Mouse (Mus musculus) layer of hippocampus, adult 11-12 months (tissue): Measurements from ENCODE around the gene Tmem63c.

Source experiments
- DNase-seq: peaks from one replicate; pipeline ENCODE4 v3.0.0; 2022; ENCODE audit warnings: low spot score

Tmem63c gene

DNA sequence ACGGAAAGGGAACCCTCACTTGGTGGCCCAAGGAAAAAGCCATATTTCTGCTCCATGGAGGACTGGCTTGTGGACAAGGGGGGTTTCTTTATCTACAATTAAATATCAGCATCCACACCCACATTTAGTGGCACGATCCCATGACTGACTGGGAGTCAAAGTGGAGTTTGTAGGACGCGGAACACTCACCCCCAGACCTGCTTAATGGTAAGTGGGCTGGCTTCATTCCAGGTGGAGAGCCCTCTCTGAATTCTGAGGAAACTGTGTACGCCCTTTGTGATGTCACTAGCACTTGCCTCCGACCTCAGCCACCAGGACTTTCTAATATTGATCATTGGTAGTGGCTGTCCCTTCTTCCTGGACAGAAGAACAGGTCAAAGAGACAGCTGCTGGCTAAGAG lies at the start of gene Tmem63c:
TSS of gene Tmem63c (plus strand) at position 301 of the 400 bp plus-strand sequence.
- DNase-seq = no peak

DNA sequence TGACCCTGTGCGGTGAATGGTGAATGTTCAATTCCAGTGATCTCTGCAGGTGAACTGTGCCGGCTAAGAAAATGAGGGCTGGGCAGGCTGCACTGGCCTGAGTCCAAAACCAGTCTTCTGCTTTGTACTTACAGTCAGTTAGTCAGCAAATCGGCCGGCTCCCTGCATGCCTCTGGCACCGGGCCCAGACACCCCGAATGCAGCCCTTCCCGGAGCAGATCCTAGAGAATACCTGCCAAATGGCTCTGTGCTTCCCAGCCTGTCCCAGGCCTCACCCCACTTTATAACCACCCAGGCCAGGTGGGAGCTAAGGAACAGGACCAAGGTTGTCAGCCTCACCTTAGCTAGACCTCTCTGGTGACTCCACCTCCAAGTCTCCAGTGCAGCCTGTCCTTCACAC lies 47.9 kb upstream of the Tmem63c start:
- peak; percentile 63 for DNase-seq

DNA sequence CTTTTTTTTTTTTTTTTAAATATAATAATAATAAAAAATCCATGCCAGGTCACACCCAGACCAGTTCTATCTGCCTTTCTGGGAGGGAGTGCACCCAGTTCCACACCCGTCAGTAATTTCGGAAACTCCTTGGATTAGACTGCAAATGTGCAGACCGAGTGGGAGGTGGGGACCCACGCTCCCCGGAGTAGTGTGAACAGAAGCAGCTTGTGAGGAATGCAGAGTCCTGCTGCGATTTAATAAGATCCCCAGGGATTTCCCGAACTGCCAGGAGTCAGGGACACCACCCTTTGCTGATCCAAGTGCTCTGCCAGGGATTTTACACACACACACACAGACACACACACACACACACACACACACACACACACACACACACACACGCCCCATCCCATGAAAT lies 47.4 kb upstream of the Tmem63c start:
- DNase-seq = no peak

DNA sequence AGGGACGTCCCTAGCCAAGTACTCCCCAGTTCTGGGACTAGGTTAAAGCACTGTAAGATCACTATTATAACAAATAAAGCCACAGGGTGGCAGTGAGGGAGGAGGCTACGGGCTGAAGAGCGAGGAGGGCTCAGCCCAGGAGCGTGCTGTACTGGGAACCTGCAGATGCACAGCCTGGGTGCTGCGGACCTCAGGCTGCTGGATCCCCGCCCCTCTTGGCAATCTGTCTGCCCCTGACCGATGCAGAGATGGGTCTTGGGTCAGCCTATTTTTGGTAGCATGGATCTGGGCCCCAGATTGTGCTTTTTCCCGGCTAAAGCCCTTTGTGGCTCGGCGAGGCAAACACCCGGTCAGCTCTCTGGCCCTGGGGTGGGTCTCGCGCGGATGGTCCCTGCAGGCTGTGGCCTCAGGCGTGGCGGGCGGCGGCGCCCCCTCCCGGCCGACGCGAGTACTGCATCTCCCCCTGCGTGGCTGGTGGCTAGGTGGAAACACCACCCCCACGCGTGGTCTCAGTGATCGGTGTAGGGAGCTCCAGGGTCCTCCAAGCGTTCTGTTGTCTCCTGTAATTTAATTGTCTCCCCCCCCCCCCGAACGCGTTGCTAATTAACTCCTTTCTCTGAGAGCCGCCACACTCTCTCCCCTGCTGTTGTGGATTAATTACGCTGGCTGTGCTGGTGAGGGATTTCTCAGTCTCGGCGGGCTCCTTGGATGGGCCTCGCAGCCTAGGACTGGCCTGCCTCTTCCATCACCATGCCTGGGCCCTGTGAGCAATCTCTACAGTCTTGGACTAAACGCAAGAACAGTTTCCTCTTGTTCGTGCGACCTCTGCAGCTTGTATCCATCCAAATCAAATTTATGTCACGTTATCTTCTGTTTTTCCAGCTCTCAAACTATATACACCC lies 46.5 kb upstream of the Tmem63c start:
- peak; percentile 83 for DNase-seq

DNA sequence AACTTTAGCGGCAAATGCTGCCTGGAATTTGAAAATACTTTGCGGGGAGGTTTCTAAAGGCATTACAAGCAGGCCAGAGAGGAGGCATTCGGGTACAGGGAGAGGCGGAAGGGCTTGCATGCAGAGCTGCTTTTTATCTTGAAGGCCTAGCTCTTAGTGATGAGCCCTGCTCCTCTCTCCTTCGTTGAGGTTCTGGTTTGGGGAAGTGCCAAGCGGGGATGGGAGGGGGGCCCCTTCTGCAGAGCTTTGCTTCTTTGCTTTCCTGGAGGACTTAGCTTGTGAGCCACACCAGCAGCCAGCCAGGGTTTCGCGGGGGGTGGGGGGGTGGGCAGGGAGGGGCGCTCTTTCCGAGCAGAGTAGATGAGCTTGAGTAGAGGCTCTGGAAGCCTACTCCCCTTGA lies 45.4 kb upstream of the Tmem63c start:
- no peak for DNase-seq

DNA sequence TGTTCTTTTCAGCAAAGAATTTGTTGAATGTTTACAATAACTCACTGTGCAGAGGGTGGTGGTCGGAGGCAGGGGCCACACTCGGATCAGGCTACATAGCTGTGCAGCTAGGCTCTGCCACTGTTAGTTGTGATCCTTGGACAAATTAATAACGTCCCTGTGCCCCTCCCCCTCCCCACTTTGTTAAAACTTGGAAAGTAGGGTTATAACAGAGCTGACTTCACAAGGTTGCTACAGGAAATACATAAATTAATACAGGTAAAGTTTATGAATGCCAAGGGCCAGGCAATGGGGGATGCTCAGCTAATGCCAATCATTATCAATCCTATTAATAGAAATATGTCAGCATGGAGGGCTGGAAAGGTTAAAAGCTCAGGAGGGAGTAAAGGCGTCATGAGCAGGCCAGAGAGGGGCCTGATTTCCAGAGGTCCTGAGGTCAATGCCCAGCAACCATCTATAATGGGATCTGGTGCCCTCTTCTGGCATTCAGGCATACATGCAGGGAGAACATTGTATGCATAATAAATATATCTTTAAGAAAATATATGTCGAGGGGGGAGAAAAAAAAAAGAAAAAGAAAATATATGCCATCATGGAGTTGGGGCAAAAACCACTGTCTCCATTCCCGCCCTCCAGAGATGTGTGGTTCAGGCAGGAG lies 44.5 kb upstream of the Tmem63c start:
- DNase-seq = no peak

DNA sequence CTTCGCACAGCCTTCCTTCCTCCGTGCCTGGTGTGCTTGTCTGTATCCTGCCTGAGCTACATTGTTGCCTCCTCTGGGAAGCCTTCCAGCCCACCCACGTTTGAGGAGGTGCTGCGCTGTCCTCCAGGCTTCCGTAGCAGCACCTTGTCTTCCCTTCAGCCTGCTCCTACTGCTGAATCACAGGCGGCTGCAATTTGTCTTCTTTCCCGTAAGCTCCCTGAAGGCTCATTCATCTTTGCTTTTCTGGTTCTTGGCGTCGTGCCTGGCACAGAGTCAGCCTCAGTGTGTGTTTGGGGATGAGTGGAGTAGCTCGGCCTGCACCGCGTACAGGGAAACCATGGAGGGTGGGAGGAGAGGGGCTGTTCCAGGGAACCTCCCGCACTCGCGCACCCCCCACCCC lies 43.3 kb upstream of the Tmem63c start:
- peak; percentile 66 for DNase-seq

DNA sequence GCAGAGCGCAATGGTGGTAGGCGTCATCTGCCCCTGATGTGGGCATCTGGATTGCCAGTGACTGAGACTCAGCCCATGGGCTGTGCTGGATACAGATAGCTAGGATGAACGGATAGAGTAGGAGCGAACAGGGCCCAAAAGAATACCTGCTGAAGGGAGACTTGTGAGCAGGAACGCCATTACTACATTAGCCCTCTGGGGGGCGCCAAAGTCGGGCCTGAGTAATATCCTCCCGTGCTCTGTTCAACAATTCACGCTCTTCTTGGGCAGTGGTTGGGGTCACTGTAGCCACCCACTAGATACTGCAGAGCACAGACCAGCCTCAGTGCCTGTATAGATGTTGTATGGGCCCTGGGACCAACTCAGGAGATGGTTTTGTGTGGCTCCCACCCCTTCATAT lies 40.0 kb upstream of the Tmem63c start:
- no peak for DNase-seq

DNA sequence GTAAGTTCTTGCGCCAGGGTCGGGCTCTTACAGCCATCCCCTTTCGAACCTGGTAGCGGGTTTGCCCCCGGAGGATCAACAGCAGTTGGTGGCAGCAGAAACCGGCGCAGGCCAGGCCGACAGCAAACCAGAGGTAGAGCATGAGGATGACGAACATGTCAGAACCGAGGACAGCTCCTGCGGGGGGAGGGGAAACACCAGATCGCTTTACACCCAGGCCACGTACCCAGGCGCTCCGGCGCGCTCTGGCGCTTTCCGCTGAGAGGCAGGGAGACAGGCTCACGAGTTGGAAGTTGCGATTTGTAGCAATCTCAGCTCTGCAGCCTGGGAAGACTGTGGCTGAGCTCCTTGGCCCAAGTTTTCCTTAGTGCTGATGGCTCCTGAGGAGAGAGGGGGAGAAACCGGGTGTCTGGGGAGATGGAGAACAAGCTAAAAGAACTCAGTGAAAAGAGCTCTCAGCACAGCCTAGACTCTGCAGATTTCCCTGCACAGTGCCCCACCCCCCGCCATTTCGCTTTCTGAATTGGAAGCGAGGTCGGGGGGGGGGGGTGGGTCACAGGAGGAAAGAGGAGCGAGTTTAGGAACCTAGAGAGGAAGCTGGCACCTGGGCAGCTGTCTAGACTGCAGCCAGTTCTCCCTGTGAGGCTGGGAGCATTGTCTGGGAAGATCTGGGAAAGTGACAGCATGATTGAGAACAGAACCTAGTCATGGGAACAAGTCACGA lies 37.5 kb upstream of the Tmem63c start:
- DNase-seq = peak; percentile 63

DNA sequence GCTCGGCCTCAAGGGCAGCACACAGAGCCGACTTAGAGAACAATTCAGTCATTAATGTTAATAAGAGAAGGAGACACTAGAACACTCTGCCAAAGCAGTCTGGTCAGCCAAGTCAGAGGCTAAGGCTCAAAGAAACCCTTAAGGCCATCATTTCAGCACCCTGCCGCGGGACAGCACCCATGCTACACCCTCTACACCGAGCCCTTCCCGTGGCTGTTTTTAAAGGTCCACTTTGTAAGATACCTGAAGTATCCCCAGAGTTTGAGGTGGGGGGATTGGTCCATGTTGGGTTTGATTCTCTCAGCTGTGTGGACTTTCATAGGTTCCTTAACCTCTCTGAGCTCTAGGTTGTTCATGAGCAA lies 37.0 kb upstream of the Tmem63c start:
- no peak for DNase-seq

DNA sequence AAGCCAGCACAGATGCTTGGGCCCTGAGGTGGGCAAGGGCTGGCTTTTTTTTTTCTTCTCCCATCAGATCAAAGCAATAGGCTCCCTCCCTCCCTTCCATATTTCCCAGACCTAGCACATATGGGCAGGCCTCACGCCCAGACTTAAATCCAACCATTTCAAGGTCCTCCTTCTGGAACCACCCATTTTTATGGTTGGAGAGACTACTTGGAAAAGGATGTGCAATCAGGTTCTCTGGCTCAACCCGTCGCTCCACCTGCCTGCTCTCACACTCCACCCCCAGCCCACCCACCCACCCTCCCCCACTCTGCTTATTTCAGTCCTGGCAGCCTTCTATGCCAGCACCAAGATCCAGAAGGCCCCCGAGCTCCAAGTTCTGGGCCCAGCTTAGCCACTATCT lies 34.6 kb upstream of the Tmem63c start:
- no peak for DNase-seq

DNA sequence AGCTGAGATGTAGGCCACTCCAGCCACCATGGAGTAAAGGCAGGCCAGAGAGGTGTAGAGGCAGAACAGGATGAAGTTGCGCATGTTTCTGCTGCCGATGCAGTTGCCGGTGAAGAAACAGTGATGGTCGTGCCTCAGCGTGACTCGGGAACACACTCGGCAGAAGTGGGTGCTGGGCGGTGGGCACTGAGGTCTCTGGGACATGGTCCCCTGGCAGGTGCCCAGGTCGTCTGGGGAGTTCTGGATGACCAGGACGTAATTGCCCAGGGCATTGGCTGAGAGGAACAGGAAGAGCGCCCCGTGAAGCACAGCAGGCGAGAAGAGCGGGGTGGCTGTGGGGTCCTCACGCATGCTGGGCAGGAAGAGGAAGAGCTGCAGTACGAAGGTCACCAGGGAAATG lies 32.9 kb upstream of the Tmem63c start:
- DNase-seq = no peak

DNA sequence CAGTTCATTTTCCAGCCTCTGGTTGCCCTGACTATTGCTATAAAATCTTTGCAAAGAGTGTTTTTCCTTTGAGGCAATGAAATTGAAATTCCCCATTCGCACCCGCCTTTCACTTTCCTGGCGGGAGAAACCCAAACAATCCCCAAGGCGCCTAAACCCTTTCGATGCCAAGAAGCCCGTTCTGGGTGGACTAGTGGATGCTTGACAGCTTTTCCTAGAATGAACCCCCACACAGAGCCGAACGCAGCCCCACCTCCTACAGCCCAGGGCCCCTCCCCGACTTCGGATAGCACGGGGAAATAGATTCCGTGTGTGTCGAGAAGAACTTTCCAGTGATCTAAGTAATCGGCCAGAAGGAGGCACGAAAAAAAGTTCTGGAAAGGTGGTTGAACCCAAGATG lies 31.8 kb upstream of the Tmem63c start:
- no peak for DNase-seq

DNA sequence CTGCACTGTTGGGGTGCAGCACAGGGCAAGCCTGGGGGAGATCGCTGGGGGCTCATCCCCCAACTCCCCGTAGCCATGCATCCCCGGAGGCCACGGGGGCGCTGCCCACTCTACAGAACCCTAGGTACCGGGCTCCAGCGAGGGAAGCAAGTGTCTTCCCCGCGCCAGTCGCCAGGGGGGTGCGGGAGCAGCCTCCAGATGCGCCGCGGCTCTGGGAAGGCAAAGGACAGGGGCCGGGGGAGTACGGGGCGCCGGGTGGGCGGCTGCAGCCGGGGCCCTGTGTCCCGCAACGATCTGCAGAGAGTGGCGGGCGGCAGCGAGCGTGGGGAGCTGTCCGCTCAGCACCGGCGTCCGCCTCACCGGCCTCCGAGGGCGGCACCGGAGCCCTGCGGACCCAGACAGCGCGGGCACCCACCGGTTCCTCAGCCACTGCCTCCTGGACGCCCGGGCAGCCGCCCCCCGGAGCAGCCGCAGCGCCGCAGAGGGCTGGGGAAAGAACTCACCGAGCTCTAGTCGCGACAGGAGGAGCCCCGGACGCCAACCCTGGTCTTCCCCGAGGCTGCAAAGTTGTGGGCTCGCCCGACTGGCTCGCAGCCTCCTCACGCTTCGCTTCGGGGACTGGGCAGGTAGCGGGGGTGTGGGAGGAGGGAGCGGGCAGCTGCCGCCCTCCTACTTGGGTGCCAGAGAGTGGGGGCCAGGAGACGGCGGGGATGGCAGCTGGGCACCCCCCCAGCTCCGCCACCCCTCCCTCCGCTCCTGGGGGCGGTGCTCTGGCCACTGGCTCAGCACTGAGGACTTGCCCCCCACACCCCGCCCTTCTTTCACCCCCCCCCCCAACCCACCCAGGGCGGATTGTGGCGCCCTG lies 31.0 kb upstream of the Tmem63c start, which contains the start of gene Zdhhc22:
TSS of gene Zdhhc22 (minus strand) at position 541 of the 865 bp plus-strand sequence.
- DNase-seq = no peak

DNA sequence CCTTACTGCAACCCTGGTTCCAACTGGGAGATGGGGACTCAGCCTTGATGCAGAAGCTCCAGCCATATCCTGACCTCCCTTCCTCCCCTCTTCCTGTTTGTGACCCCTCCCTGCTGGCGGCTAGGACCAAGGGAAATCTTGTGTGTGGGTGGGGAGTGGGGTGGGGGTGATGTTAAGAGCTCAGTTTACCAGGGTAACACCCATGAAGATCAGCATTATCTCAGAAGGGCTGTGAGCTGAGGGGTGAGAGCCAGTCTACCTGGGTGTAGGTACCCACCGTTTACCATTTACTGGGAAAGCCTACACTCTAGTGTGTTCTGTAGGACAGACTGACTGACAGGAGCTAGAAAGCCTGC lies 30.4 kb upstream of the Tmem63c start:
- no peak for DNase-seq

DNA sequence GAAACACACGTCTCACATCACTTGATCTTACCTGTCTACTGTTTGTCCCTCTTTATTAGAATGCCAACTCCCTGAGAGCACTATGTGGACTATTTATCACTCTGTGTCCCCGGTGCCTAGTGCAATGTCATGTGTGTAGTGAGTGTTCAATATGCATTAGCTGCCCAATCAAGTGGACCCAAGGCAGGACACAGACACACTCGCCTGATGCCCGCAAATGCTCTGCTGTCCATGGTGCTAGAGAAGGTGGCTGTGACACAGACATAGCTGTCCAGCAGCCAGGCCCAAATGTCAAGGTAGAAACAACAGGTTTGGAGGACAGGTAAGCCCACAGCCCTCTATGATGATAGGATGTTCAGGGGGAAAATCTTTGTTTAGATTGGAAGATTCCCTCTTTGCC lies 27.0 kb upstream of the Tmem63c start:
- DNase-seq = no peak

DNA sequence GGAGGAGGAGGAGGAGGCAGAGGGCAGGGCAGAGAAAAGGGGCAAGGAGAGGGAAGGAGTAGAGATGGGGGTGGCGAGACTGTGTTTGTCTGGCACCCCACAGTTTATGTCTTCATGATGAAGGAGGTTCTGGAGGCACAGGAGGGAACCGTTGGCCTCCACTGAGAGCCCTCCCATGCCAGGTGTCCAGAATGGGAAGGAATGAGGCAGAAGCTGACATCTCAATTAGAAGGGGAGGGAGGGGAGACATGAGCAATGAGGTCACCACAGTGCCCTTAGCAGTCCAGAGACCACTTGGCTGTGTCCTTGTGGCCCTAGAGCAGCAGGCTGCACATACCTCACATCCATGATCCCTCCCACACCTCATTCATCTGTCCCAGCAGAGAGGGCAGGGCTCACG lies 26.4 kb upstream of the Tmem63c start:
- no peak for DNase-seq

DNA sequence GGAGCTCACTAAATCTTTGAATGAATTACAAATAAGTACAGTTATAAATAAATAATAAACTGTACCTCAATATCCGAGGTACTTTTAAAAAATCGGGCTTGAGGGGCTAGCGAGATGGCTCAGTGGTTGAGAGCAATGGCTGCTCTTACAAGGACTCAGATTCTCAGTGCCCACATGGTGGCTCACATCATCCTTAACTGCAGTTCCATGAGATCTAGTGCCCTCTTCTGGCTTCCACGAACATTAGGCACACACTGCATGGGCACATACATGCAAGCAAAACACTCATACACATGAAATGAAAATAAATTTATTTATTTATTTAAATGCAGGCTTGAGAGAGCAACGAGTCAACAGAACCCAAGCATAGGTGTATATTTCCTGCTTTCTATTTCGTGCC lies 25.2 kb upstream of the Tmem63c start:
- no peak for DNase-seq

DNA sequence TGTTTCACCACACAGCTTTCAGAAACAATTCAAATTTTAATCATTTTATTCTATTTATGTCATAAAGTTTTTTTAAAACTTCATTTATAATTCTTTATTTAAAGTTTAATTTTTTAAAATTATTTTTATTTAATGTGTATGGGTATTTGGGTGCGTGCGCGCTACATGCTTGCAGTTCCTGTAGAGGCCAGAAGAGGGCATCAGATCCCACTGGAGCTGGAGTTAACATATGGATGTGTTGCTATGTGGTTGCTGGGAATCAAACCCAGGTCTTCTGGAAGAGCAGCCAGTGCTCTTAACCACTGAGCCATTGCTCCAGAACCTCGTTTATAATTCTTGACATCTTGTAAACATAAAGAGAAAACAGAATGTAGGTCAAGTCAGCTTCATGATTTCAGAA lies 22.4 kb upstream of the Tmem63c start:
- DNase-seq = no peak

DNA sequence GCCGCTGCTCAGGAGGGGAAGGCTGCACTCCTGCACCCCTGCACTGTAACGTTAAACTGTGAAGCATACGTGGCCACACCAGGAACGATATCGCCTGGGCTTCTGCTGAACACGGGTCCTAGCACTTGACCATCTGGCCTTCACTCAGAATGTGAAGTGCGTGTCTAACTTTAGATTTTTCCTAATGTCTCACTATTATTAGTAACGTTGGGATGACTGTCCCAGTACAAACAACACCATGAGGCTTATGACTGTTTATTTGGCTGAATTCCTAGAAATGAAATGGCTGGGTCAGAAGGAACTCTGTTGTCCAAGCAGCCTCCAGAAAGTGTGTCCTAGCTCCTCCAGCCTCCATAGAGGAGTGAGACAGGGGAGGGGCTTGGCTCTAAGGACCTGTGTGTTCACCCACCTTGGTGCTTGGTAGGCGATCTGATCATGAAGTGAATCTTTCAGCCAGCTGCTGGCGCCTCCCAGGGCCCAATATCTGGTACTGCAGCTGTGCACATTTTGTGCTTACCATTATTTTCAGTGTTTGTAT lies 21.8 kb upstream of the Tmem63c start:
- DNase-seq = no peak

DNA sequence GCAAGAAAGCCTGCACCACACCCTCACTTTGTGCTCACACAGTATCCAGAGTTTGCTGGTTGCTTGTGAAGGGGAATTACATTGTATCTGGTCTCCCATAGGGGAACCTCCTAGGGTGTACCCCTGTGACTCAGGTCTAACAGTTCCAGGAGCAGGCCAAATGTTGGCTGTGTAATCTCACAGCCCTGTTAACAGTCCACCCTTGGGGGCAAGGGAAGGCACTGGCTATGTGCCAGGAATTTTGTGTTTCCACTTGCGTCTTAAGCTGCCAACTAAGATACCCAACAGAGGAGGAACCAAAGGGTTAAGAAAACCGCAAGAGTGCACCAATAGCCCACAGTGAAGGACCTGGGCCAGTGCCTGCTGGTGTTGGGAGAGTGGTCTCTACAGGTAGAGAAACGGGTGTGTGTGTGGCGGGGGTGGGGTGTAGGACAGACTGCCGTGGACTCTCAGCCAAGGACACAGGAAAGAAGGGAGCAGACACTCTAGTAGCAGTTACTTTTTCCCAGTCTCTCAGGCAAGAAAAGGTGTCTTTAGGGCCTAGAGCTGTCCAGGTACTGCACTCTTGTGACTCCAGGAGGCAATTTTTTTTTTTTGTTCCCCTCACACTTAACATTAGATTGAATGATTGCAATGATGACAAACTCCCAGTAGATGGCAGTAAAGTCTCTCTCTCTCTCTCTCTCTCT lies 20.8 kb upstream of the Tmem63c start:
- DNase-seq = no peak
